Mouse (Mus musculus) MEL (cell line): Measurements from ENCODE around the gene Serinc2. TPM values are rescaled to one million over a fixed set of nuclear protein-coding genes. Genes with fewer than 3 reads are reported as not detected.

Experiments used
- DNase-seq: peaks from one replicate; pipeline ENCODE4 v3.0.0; 2011; ENCODE audit warnings: low read depth, low spot score
- H3K27ac ChIP-seq: 2 replicates; pipeline ENCODE4 v1.5.1; 2012; ENCODE audit warnings: low read depth, mild to moderate bottlenecking, control low read depth, low read length, moderate library complexity; ENCODE audit not compliant: control insufficient read depth
- H3K27me3 ChIP-seq, 2 experiments: fragments of 150-350 bp in 1 of 2; sonication (generic) in 1 of 2; 2 replicates each; pipeline ENCODE4 v1.6.1; 2012; ENCODE audit warnings: low read length in 2 of 2, mild to moderate bottlenecking in 2 of 2, improper control_type of control experiment in 1 of 2, moderate library complexity in 1 of 2; ENCODE audit not compliant: insufficient read depth in 2 of 2, control insufficient read depth in 1 of 2
- H3K36me3 ChIP-seq, 2 experiments: 2 replicates each; pipeline ENCODE4 v1.6.1; 2012 to 2014; ENCODE audit warnings: low read length in 2 of 2, improper control_type of control experiment in 1 of 2, inconsistent platforms in 1 of 2, mild to moderate bottlenecking in 1 of 2; ENCODE audit not compliant: insufficient read depth in 2 of 2, control insufficient read depth in 1 of 2
- H3K4me1 ChIP-seq, 2 experiments: fragments of 150-350 bp in 1 of 2; sonication (generic) in 1 of 2; 2 replicates each; pipeline ENCODE4 v1.6.1; 2012; ENCODE audit warnings: low read length in 2 of 2, improper control_type of control experiment in 1 of 2, mild to moderate bottlenecking in 1 of 2; ENCODE audit not compliant: insufficient read depth in 2 of 2, control insufficient read depth in 1 of 2
- H3K4me3 ChIP-seq, 2 experiments: fragments of 150-350 bp in 1 of 2; sonication (generic) in 1 of 2; 2 replicates each; pipeline ENCODE4 v1.5.1; 2012; ENCODE audit warnings: low read depth in 2 of 2, low read length in 2 of 2, mild to moderate bottlenecking in 2 of 2, moderate library complexity in 2 of 2, control low read depth in 1 of 2, improper control_type of control experiment in 1 of 2; ENCODE audit not compliant: control insufficient read depth in 1 of 2, insufficient read depth in 1 of 2
- H3K79me2 ChIP-seq: 2 replicates; pipeline ENCODE4 v1.6.1; 2012; ENCODE audit warnings: mild to moderate bottlenecking, low read length, moderate library complexity; ENCODE audit not compliant: control insufficient read depth, poor library complexity, insufficient read depth
- H3K9ac ChIP-seq: 2 replicates; pipeline ENCODE4 v1.6.1; 2012; ENCODE audit warnings: low read depth, mild to moderate bottlenecking, control low read depth, low read length, moderate library complexity; ENCODE audit not compliant: control insufficient read depth, poor library complexity, severe bottlenecking
- H3K9me3 ChIP-seq: fragments of 150-350 bp; sonication (generic); replicated peaks from 2 replicates; pipeline ENCODE4 v1.6.1; 2012; ENCODE audit warnings: mild to moderate bottlenecking, low read length, improper control_type of control experiment, moderate library complexity; ENCODE audit not compliant: insufficient read depth
- CHD1 ChIP-seq: IDR thresholded peaks from 2 replicates; pipeline ENCODE4 v1.6.1; 2012; ENCODE audit warnings: low read depth, mild to moderate bottlenecking, inconsistent platforms, low read length, improper control_type of control experiment
- CTCF ChIP-seq, 3 experiments: IDR thresholded peaks in 2 of 3; conservative IDR thresholded peaks in 1 of 3; 2 replicates each; pipeline ENCODE4 v1.5.1; 2011 to 2012; ENCODE audit warnings: low read length in 3 of 3, low read depth in 2 of 3, mild to moderate bottlenecking in 2 of 3, improper control_type of control experiment in 1 of 3, inconsistent platforms in 1 of 3, mixed read lengths in 1 of 3, moderate library complexity in 1 of 3; ENCODE audit not compliant: control insufficient read depth in 1 of 3, insufficient read depth in 1 of 3, poor library complexity in 1 of 3, severe bottlenecking in 1 of 3
- ELF1 ChIP-seq: IDR thresholded peaks from 2 replicates; pipeline ENCODE4 v1.6.1; 2014; ENCODE audit warnings: low read depth, mild to moderate bottlenecking, inconsistent platforms, low read length, improper control_type of control experiment, moderate library complexity
- ETS1 ChIP-seq: IDR thresholded peaks from 2 replicates; pipeline ENCODE4 v1.6.1; 2012; ENCODE audit warnings: low read depth, mild to moderate bottlenecking, inconsistent platforms, low read length, improper control_type of control experiment, moderate library complexity
- GABPA ChIP-seq: IDR thresholded peaks from 2 replicates; pipeline ENCODE4 v1.6.1; 2012; ENCODE audit warnings: low read depth, mild to moderate bottlenecking, inconsistent platforms, low read length, improper control_type of control experiment, moderate library complexity
- GATA1 ChIP-seq: IDR thresholded peaks from 2 replicates; pipeline ENCODE4 v1.6.1; 2011; ENCODE audit warnings: low read depth, low read length, improper control_type of control experiment
- HCFC1 ChIP-seq: IDR thresholded peaks from 2 replicates; pipeline ENCODE4 v1.6.1; 2012; ENCODE audit warnings: low read depth, mild to moderate bottlenecking, inconsistent platforms, low read length, improper control_type of control experiment, moderate library complexity
- MAFK ChIP-seq: IDR thresholded peaks from 2 replicates; pipeline ENCODE4 v1.6.1; 2011; ENCODE audit warnings: low read depth, mild to moderate bottlenecking, low read length, improper control_type of control experiment, borderline replicate concordance
- MAX ChIP-seq: IDR thresholded peaks from 2 replicates; pipeline ENCODE4 v1.6.1; 2011; ENCODE audit warnings: low read length, improper control_type of control experiment
- MAZ ChIP-seq: IDR thresholded peaks from 2 replicates; pipeline ENCODE4 v1.6.1; 2012; ENCODE audit warnings: low read depth, mild to moderate bottlenecking, inconsistent platforms, low read length, improper control_type of control experiment
- MEF2A ChIP-seq: IDR thresholded peaks from 2 replicates; pipeline ENCODE4 v1.6.1; 2014; ENCODE audit warnings: low read depth, mild to moderate bottlenecking, inconsistent platforms, low read length, improper control_type of control experiment; ENCODE audit not compliant: poor library complexity, insufficient replicate concordance, severe bottlenecking; ENCODE audit errors: extremely low read depth
- MXI1 ChIP-seq: IDR thresholded peaks from 2 replicates; pipeline ENCODE4 v1.6.1; 2011; ENCODE audit warnings: mild to moderate bottlenecking, low read depth, low read length, improper control_type of control experiment
- MYB ChIP-seq: IDR thresholded peaks from 2 replicates; pipeline ENCODE4 v1.6.1; 2011; ENCODE audit warnings: mild to moderate bottlenecking, low read depth, low read length, improper control_type of control experiment
- MYC ChIP-seq: IDR thresholded peaks from 2 replicates; pipeline ENCODE4 v1.6.1; 2011; ENCODE audit warnings: low read depth, mild to moderate bottlenecking, low read length, improper control_type of control experiment, moderate library complexity
- NELFE ChIP-seq: IDR thresholded peaks from 2 replicates; pipeline ENCODE4 v1.6.1; 2011; ENCODE audit warnings: low read depth, low read length, improper control_type of control experiment
- NRF1 ChIP-seq: IDR thresholded peaks from 2 replicates; pipeline ENCODE4 v1.6.1; 2014; ENCODE audit warnings: low read depth, mild to moderate bottlenecking, inconsistent platforms, low read length, improper control_type of control experiment, moderate library complexity; ENCODE audit not compliant: poor library complexity, insufficient read depth, severe bottlenecking
- POLR2A ChIP-seq, 2 experiments: IDR thresholded peaks; 2 replicates each; pipeline ENCODE4 v1.6.1; 2011 to 2012; ENCODE audit warnings: low read length in 2 of 2, mild to moderate bottlenecking in 2 of 2, control low read depth in 1 of 2, improper control_type of control experiment in 1 of 2, low read depth in 1 of 2, moderate library complexity in 1 of 2; ENCODE audit not compliant: control insufficient read depth in 1 of 2, insufficient read depth in 1 of 2, poor library complexity in 1 of 2
- POLR2AphosphoS5 ChIP-seq: IDR thresholded peaks from 2 replicates; pipeline ENCODE4 v1.6.1; 2012; ENCODE audit warnings: low read depth, borderline replicate concordance, mild to moderate bottlenecking, inconsistent platforms, low read length, moderate library complexity, mixed read lengths
- RAD21 ChIP-seq: IDR thresholded peaks from 2 replicates; pipeline ENCODE4 v1.6.1; 2011; ENCODE audit warnings: mild to moderate bottlenecking, low read depth, low read length, improper control_type of control experiment
- RCOR1 ChIP-seq: IDR thresholded peaks from 2 replicates; pipeline ENCODE4 v1.6.1; 2012; ENCODE audit warnings: low read depth, mild to moderate bottlenecking, inconsistent platforms, low read length, improper control_type of control experiment
- SIN3A ChIP-seq: IDR thresholded peaks from 2 replicates; pipeline ENCODE4 v1.6.1; 2012; ENCODE audit warnings: low read length, improper control_type of control experiment, inconsistent platforms
- SMC3 ChIP-seq: IDR thresholded peaks from 2 replicates; pipeline ENCODE4 v1.6.1; 2011; ENCODE audit warnings: low read depth, low read length, improper control_type of control experiment
- TAL1 ChIP-seq: IDR thresholded peaks from 2 replicates; pipeline ENCODE4 v1.6.1; 2012; ENCODE audit warnings: mild to moderate bottlenecking, inconsistent platforms, low read length, moderate library complexity, mixed read lengths
- TBP ChIP-seq: IDR thresholded peaks from 2 replicates; pipeline ENCODE4 v1.8.0; 2011; ENCODE audit warnings: low read depth, low read length, improper control_type of control experiment
- TCF12 ChIP-seq: IDR thresholded peaks from 2 replicates; pipeline ENCODE4 v1.6.1; 2014; ENCODE audit warnings: low read depth, mild to moderate bottlenecking, inconsistent platforms, low read length, improper control_type of control experiment, moderate library complexity
- USF1 ChIP-seq: IDR thresholded peaks from 2 replicates; pipeline ENCODE4 v1.6.1; 2014; ENCODE audit warnings: low read depth, mild to moderate bottlenecking, inconsistent platforms, low read length, improper control_type of control experiment, moderate library complexity
- ZKSCAN1 ChIP-seq: IDR thresholded peaks from 2 replicates; pipeline ENCODE4 v1.6.1; 2012; ENCODE audit warnings: low read depth, mild to moderate bottlenecking, inconsistent platforms, low read length, improper control_type of control experiment, moderate library complexity
- polyA plus RNA-seq, 2 experiments: library from polyadenylated mRNA; stranded (reverse) in 1 of 2; unstranded in 1 of 2; fragments of >175 nt in 1 of 2; fragments of >200 nt in 1 of 2; gene quantifications; 2 replicates each; pipeline versions ENCODE4 v1.2.1 to v1.2.4; 2012; ENCODE audit warnings: low replicate concordance in 2 of 2, low read depth in 1 of 2; ENCODE audit not compliant: insufficient read length in 2 of 2, insufficient read depth in 1 of 2, missing spikeins in 1 of 2
- total RNA-seq: library from RNA; depleted of rRNA; stranded (reverse); fragments of 300-350 nt; gene quantifications from 2 replicates; pipeline ENCODE4 v1.2.3, GENCODE M21; 2012

The Serinc2 gene
- total and polyA plus RNA-seq, 3 experiments, result 0.21 TPM; not detected in 2

DNA sequence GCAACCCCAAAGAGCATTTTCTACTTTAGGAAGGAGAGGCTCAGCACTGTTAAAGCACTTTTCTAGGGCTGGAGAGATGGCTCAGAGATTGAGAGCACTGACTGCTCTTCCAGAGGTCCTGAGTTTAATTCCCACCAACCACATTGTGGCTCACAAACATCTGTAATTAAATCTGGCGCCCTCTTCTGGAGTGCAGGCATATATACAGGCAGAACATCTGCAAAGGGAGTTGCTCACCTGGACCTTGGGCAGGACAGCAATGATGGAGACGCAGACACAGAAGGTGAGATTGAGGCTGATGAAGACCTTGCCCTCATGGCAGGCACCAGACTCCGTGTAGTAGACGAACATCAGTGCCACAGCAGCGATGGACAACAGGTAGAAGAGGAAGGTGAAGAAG, 18.6 kb downstream of the Serinc2 start:
- Histone ChIP-seq H3K9ac (no peak overlapping the region), H3K9me3 (no peaks in the 10 kb centered on the region), H3K4me3 (no peak overlapping the region), H3K4me1 (no peaks in the 10 kb centered on the region), H3K27ac (no peak overlapping the region), H3K27me3 (no peaks in the 10 kb centered on the region), H3K36me3 (no peaks in the 10 kb centered on the region), H3K79me2 (no peaks in the 10 kb centered on the region)
- TF ChIP-seq RCOR1 (no peak), SMC3 (peak; percentile 63), MEF2A (no peak), CTCF (IDR thresholded peaks at IDR 0.05 in 2 of 3, conservative IDR thresholded peaks at IDR 0.05 in 1 of 3; ENCODE audit: control insufficient read depth in 1 of 3, insufficient read depth in 1 of 3, low read depth in 2 of 3, low read length in 3 of 3, poor library complexity in 1 of 3, severe bottlenecking in 1 of 3) (peak; percentile 51 to 65 (median 60)), RAD21 (peak; percentile 17)
- peak; percentile 46 for DNase-seq

DNA sequence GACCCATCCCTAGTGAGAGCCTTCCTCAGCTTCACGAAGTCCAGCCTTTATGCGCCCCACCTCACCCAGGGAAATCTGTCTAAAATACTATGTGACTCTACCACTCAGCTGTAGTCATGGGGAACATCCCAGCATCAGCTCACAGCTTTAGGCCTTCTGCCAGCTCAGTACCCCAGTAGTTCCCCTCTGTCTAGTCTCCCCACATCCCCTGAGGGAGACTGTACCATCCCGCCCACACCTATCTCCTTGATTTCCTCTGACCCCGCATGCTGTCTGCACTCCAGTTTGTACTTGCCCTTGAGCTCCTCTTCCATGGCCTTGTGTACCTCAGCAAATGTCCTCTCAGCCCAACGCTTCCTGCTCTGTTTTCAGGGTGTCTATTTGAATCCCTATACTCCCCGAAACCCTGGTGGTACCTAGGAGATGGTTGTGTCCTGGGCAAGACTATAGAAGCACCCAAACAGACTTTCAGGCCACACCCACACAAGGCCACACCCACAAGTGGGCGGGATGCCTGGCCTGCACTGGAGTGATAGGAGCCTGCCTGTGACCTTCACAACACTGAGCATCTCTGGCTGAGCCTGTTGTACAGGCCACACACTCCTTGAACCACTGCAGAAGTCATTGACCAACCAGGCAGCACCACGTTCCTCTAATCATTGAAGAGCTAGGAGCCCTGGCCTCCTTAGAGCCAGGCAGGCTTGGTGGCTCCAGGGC, 26.4 kb downstream of the Serinc2 start:
- H3K9me3 ChIP-seq, result no peaks in the 10 kb centered on the region

DNA sequence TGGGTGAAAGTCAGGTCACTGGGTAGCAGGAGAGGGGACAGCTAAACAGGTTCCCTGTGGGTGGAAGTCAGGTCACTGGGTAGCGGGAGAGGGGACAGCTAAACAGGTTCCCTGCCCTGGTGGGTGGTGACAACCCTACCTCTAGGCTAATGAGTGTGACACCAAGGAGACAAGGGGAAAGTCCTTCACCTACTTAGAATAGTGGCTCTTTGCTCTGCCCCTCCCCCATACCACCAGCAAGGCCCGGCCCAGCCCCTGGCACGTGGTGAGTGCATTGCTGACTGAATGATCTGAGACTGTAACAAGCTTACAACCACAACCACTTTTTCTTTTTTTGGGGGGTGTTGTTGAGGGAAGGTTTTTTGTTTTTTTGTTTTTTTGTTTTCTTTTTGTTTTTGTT, 27.2 kb downstream of the Serinc2 start:
- no peaks in the 10 kb centered on the region for H3K27me3 ChIP-seq
- no peaks in the 10 kb centered on the region for H3K9me3 ChIP-seq
- no peaks in the 10 kb centered on the region for H3K79me2 ChIP-seq
- H3K4me1 ChIP-seq, result peaks cover 5 to 25% of the 10 kb centered on the region in 2 experiments; a peak in 3 of 4 replicates
- H3K9ac ChIP-seq, result peak overlapping the region; percentile 56
- peak overlapping the region; percentile 68 for H3K27ac ChIP-seq
- peak; percentile 69 for DNase-seq
- peak overlapping the region; percentile 49 to 86 for H3K4me3 ChIP-seq
- peaks cover 0 to 5% of the 10 kb centered on the region in 2 experiments; a peak in 1 of 4 replicates for H3K36me3 ChIP-seq
- TF ChIP-seq POLR2AphosphoS5 (no peak), GATA1 (no peak), HCFC1 (no peak), MYC (peak; percentile 88), ZKSCAN1 (no peak), NRF1 (no peak), USF1 (peak; percentile 78), MEF2A (no peak), TCF12 (no peak), MAX (peak; percentile 82; the same call in 1 of the 2 replicates), SIN3A (no peak; the same call in 1 of the 2 replicates), MAFK (no peak), GABPA (no peak), POLR2A (IDR thresholded peaks at IDR 0.05; ENCODE audit: control insufficient read depth in 1 of 2, insufficient read depth in 1 of 2, low read depth in 1 of 2, low read length in 2 of 2, poor library complexity in 1 of 2) (no peak), MXI1 (peak; percentile 95), ETS1 (no peak)

More for the DNA sequence above, 26.4 kb downstream of the Serinc2 start:
- no peaks in the 10 kb centered on the region for H3K27me3 ChIP-seq
- TF ChIP-seq TBP, result no peak
- TF ChIP-seq NELFE, result peak; percentile 10; the same call in 1 of the 2 replicates
- peak; percentile 68 for TF ChIP-seq TAL1
- TF ChIP-seq GATA1, result peak; percentile 13; the same call in 1 of the 2 replicates
- TF ChIP-seq ELF1, result no peak
- TF ChIP-seq POLR2A (IDR thresholded peaks at IDR 0.05; ENCODE audit: control insufficient read depth in 1 of 2, insufficient read depth in 1 of 2, low read depth in 1 of 2, low read length in 2 of 2, poor library complexity in 1 of 2), result peak in 1 of 2 experiments; percentile 34; a peak in 1 of 4 replicates
- TF ChIP-seq MYB, result no peak
- peak; percentile 75; the same call in 1 of the 2 replicates for TF ChIP-seq CHD1
- TF ChIP-seq MAZ, result no peak
- peak; percentile 95 for DNase-seq
- H3K27ac ChIP-seq, result peak overlapping the region; percentile 71
- H3K4me1 ChIP-seq, result peaks cover 5 to 25% of the 10 kb centered on the region in 2 experiments; a peak in 3 of 4 replicates
- H3K9ac ChIP-seq, result no peak overlapping the region
- H3K36me3 ChIP-seq, result peaks cover 0 to 5% of the 10 kb centered on the region in 2 experiments; a peak in 1 of 4 replicates
- peak overlapping the region in 1 of 2 experiments; percentile 21; a peak in 1 of 4 replicates for H3K4me3 ChIP-seq
- H3K79me2 ChIP-seq, result no peaks in the 10 kb centered on the region
